Mouse (Mus musculus): ENCODE measurements around the gene Tent4b. TPM values are rescaled to one million over a fixed set of nuclear protein-coding genes. Genes with fewer than 3 reads are reported as not detected.

Tent4b gene
- polyA plus RNA-seq, 1 experiment from 2014 or later, result 14.5 TPM

DNA sequence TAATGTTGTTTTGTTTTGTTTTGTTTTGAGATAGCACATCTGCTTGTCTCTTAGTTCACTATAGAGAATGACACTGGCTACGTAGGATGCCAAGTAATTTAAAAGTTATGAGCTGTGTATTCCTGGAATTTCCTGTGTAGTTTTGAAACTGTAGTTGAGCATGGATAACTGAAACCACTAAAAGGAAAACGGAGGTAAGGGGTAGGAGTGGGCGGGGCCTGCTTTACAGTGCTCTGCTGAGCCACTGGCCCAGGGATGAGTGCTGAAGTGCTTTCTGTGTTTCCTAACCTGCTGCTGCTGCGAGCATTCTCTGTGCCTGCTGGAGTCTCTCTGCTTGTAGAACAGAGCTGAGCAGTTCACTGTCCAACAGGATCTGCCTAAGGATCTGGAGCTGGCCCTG is 22.3 kb downstream of the Tent4b start:
- Histone ChIP-seq H3K4me3 (ENCODE audit: low read depth, low read length) (no peak overlapping the region), H3K27me3 (ENCODE audit: control insufficient read depth, insufficient read depth, low read length) (no peaks in the 10 kb centered on the region), H3K27ac (ENCODE audit: low read depth, low read length) (no peak overlapping the region), H3K36me3 (ENCODE audit: control insufficient read depth, insufficient read depth, low read length) (no peaks in the 10 kb centered on the region), H3K4me1 (replicated peaks; ENCODE audit: control insufficient read depth, insufficient read depth, low read length) (peaks cover 10% of the 10 kb centered on the region), H3K4me2 (replicated peaks; ENCODE audit: low read depth, low read length) (no peak overlapping the region), H3K9me3 (ENCODE audit: control insufficient read depth, low read length) (no peaks in the 10 kb centered on the region), H3K9ac (ENCODE audit: low read depth, low read length) (no peak overlapping the region)
- no peak for DNase-seq (ENCODE audit: low spot score)
- ATAC-seq (ENCODE audit: low FRiP score), result no peak
- WGBS, result 60% methylated on average over 4 of the region's 4 CpGs

DNA sequence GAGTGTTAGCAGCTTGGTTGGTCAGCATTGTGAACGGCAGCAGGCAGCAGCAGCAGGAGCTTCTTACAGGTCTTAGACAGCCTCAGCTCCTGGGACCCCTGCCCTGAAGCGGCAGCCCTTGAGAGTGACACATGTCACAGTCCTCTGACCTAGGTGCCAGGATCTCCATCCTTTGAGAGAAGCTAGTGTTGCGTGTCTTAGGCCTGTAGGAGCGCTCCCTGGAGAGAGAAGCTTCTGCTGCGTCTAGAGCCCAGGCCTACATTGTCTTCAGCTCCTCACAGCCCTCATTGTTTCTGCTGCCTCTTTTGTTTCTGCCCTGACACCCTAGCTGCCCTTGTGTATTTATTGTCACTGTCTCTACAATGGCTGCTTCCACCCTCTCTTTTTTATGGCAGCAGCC is 26.3 kb downstream of the Tent4b start:
- H3K4me1 ChIP-seq (replicated peaks; ENCODE audit: control insufficient read depth, insufficient read depth, low read length), result peaks cover 16% of the 10 kb centered on the region
- no peak overlapping the region; the same call in 1 of the 2 replicates for H3K9ac ChIP-seq (ENCODE audit: low read depth, low read length)
- DNase-seq (ENCODE audit: low spot score) (peak; percentile 35), ATAC-seq (ENCODE audit: low FRiP score) (peak; percentile 75)
- 19% methylated on average over 5 of the region's 5 CpGs for WGBS
- no peak overlapping the region for H3K4me3 ChIP-seq (ENCODE audit: low read depth, low read length)
- H3K36me3 ChIP-seq (ENCODE audit: control insufficient read depth, insufficient read depth, low read length), result no peaks in the 10 kb centered on the region
- no peak overlapping the region for H3K4me2 ChIP-seq (replicated peaks; ENCODE audit: low read depth, low read length)
- no peaks in the 10 kb centered on the region for H3K9me3 ChIP-seq (ENCODE audit: control insufficient read depth, low read length)
- no peaks in the 10 kb centered on the region for H3K27me3 ChIP-seq (ENCODE audit: control insufficient read depth, insufficient read depth, low read length)
- H3K27ac ChIP-seq (ENCODE audit: low read depth, low read length), result peak overlapping the region; percentile 78

DNA sequence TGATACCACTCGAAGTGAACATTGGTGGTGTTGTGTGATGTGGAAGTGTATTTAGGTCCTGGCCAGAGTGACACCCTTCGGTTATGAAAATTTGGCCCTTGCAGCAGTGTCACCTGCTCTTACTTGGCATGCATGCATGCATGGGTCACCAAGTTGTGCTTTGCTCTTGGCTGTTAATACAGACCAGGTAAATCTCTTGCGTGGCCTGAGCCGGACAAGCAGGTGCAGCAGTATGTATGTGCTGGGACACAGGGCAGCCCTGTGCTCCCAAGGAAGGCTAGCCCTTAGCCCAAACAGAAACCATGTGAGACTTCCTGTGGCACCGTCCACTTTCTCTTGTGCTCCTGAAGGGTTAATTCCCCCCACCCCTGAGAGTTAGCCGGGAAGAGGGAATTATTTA is 28.8 kb downstream of the Tent4b start:
- Histone ChIP-seq H3K4me2 (replicated peaks; ENCODE audit: low read depth, low read length) (no peak overlapping the region), H3K27me3 (ENCODE audit: control insufficient read depth, insufficient read depth, low read length) (no peaks in the 10 kb centered on the region), H3K9me3 (ENCODE audit: control insufficient read depth, low read length) (no peaks in the 10 kb centered on the region), H3K36me3 (ENCODE audit: control insufficient read depth, insufficient read depth, low read length) (no peaks in the 10 kb centered on the region), H3K9ac (ENCODE audit: low read depth, low read length) (no peak overlapping the region), H3K4me1 (replicated peaks; ENCODE audit: control insufficient read depth, insufficient read depth, low read length) (peaks cover 16% of the 10 kb centered on the region), H3K4me3 (ENCODE audit: low read depth, low read length) (no peak overlapping the region), H3K27ac (ENCODE audit: low read depth, low read length) (no peak overlapping the region)
- no peak for DNase-seq (ENCODE audit: low spot score)
- ATAC-seq (ENCODE audit: low FRiP score), result no peak
- 67% methylated on average over 6 of the region's 6 CpGs for WGBS

DNA sequence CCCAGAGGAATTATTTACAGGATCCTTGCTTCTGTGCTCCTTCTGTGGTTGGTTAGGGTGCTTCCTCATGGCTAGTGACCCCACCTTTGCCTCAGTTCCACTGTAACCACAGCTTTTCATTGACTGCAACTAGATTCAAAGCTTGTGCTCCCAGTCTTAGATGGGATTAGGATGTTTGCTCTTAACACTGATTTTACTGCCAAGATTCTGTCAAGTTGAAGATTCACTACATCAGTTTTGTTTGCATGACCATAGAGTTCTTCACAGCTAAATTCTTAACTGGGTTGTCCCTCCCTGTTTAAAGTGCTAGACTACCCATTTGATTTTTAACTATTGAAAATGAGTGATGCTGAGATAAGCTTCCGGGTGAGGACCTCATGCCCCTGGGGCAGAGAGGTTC is 29.3 kb downstream of the Tent4b start:
- H3K4me3 ChIP-seq (ENCODE audit: low read depth, low read length), result no peak overlapping the region
- no peak overlapping the region for H3K27ac ChIP-seq (ENCODE audit: low read depth, low read length)
- H3K4me1 ChIP-seq (replicated peaks; ENCODE audit: control insufficient read depth, insufficient read depth, low read length), result peaks cover 16% of the 10 kb centered on the region
- 67% methylated on average over 1 of the region's 1 CpGs for whole genome bisulfite sequencing
- ATAC-seq (ENCODE audit: low FRiP score) (no peak), DNase-seq (ENCODE audit: low spot score) (no peak)
- no peaks in the 10 kb centered on the region for H3K9me3 ChIP-seq (ENCODE audit: control insufficient read depth, low read length)
- no peak overlapping the region for H3K4me2 ChIP-seq (replicated peaks; ENCODE audit: low read depth, low read length)
- no peaks in the 10 kb centered on the region for H3K27me3 ChIP-seq (ENCODE audit: control insufficient read depth, insufficient read depth, low read length)
- no peak overlapping the region for H3K9ac ChIP-seq (ENCODE audit: low read depth, low read length)
- no peaks in the 10 kb centered on the region for H3K36me3 ChIP-seq (ENCODE audit: control insufficient read depth, insufficient read depth, low read length)

DNA sequence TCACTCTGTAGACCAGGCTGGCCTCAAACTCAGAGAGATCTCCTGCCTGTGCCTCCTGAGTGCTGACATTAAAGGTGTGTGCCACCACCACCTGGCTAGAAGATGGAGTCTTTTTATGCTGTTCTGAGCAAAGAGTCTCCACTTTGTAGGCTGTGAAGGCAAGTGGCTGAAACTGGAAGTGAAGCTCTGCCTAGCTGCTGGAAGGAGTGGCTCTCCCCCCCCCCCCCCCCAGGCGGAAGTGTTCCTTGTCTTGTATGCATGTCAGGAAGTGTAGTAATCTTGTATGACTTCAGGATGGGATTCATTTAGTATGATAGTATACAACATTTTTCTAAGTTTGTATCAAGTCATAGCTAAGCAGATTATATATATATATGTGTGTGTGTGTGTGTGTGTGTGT is 29.8 kb downstream of the Tent4b start:
- no peaks in the 10 kb centered on the region for H3K36me3 ChIP-seq (ENCODE audit: control insufficient read depth, insufficient read depth, low read length)
- no CpG with 5 or more reads among the region's 1 CpGs for WGBS
- no peaks in the 10 kb centered on the region for H3K9me3 ChIP-seq (ENCODE audit: control insufficient read depth, low read length)
- no peak for DNase-seq (ENCODE audit: low spot score)
- no peak overlapping the region for H3K27ac ChIP-seq (ENCODE audit: low read depth, low read length)
- H3K9ac ChIP-seq (ENCODE audit: low read depth, low read length), result no peak overlapping the region
- no peak overlapping the region for H3K4me2 ChIP-seq (replicated peaks; ENCODE audit: low read depth, low read length)
- peaks cover 16% of the 10 kb centered on the region for H3K4me1 ChIP-seq (replicated peaks; ENCODE audit: control insufficient read depth, insufficient read depth, low read length)
- no peaks in the 10 kb centered on the region for H3K27me3 ChIP-seq (ENCODE audit: control insufficient read depth, insufficient read depth, low read length)
- no peak overlapping the region for H3K4me3 ChIP-seq (ENCODE audit: low read depth, low read length)
- ATAC-seq (ENCODE audit: low FRiP score), result no peak

DNA sequence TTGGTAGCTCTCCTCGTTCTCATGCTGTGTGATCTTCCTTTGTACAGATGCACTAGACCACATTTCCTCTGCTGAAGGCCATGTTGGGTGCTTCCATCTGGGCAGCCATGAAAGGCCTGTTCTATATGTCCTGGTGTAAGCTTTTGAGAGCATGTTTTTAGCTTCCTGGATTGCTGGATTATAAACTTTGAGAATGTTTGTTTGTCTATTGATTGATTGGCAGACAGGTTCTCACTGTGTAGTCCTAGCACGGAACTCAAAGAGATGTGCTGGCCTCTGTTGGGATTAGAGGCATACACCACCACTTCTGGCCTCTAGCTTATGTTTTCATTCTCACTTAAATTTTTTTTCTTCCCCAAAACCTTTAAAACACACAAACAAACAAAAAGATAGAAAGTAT is 37.7 kb downstream of the Tent4b start:
- no peak for DNase-seq (ENCODE audit: low spot score)
- Histone ChIP-seq H3K27ac (ENCODE audit: low read depth, low read length) (no peak overlapping the region), H3K36me3 (ENCODE audit: control insufficient read depth, insufficient read depth, low read length) (no peaks in the 10 kb centered on the region), H3K9ac (ENCODE audit: low read depth, low read length) (no peak overlapping the region), H3K27me3 (ENCODE audit: control insufficient read depth, insufficient read depth, low read length) (no peaks in the 10 kb centered on the region), H3K4me3 (ENCODE audit: low read depth, low read length) (no peak overlapping the region), H3K4me2 (replicated peaks; ENCODE audit: low read depth, low read length) (no peak overlapping the region), H3K4me1 (replicated peaks; ENCODE audit: control insufficient read depth, insufficient read depth, low read length) (no peaks in the 10 kb centered on the region), H3K9me3 (ENCODE audit: control insufficient read depth, low read length) (no peaks in the 10 kb centered on the region)
- 75% methylated on average over 2 of the region's 2 CpGs for WGBS
- no peak for ATAC-seq (ENCODE audit: low FRiP score)

DNA sequence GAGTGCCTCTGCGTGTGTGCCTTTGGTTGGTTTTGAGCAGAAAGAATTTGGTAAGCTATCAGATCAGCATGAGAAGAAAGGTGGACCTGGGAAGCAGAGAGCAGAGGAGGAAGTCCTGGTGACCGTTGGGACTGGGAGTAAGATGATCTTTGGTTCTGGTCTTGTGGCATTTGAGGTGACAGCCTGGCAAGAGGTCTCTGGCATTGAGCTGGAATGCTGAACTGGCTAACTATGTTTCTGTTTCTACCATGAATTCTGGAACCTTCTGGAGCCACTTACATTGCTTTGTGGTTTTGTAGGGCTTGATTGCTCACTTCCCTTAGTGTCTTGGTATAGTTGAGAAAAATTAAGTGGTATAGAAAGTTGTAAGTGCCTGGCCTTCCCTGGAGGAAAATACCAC is 38.6 kb downstream of the Tent4b start:
- no peaks in the 10 kb centered on the region for H3K9me3 ChIP-seq (ENCODE audit: control insufficient read depth, low read length)
- H3K4me2 ChIP-seq (replicated peaks; ENCODE audit: low read depth, low read length), result no peak overlapping the region
- 76% methylated on average over 2 of the region's 2 CpGs for WGBS
- no peak for DNase-seq (ENCODE audit: low spot score)
- no peaks in the 10 kb centered on the region for H3K27me3 ChIP-seq (ENCODE audit: control insufficient read depth, insufficient read depth, low read length)
- no peaks in the 10 kb centered on the region for H3K36me3 ChIP-seq (ENCODE audit: control insufficient read depth, insufficient read depth, low read length)
- H3K9ac ChIP-seq (ENCODE audit: low read depth, low read length), result no peak overlapping the region
- no peaks in the 10 kb centered on the region for H3K4me1 ChIP-seq (replicated peaks; ENCODE audit: control insufficient read depth, insufficient read depth, low read length)
- H3K27ac ChIP-seq (ENCODE audit: low read depth, low read length), result no peak overlapping the region
- H3K4me3 ChIP-seq (ENCODE audit: low read depth, low read length), result no peak overlapping the region
- ATAC-seq (ENCODE audit: low FRiP score), result no peak

DNA sequence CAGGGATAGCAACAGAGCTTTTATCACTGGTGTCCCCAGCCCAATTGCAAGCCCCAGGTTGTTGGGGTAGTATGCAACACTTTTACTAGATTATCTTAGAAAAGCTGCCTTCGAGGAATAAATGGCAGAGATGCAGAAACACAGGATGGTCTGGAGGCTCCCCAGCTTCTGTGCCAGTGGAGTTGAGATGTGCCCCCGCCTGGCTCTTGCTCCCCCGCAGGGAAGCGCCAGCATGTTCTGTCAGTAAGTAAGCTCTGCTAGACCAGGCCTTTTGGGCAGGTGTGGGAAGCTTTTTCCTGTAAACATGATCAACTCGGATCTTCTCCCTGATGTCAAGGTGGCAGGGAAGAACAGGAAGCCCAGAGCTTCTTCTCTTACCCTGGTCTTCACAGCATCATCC is 40.3 kb downstream of the Tent4b start:
- ATAC-seq (ENCODE audit: low FRiP score), result no peak

DNA sequence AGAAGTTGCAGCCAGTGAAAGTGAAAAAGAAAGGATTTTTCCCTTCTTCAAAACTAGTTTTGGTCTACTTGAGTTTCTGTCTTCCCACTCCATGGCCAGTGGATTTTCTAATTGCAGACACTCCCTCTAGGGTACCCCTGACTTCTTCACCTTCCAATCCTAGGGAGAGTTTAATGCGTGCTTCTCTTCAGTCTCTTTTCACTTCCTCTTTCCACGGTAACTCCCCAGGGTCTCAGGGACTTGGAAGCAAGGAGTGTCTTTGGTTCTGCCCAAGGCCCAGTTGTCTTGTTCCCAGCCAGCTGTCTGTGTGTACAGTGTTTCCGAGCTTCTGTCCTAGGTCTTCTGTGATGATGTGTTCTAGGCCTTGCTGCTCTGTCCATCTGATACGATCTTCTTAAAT is 42.9 kb downstream of the Tent4b start:
- no peak overlapping the region for H3K27ac ChIP-seq (ENCODE audit: low read depth, low read length)
- no peak overlapping the region for H3K9ac ChIP-seq (ENCODE audit: low read depth, low read length)
- H3K9me3 ChIP-seq (ENCODE audit: control insufficient read depth, low read length), result no peaks in the 10 kb centered on the region
- DNase-seq (ENCODE audit: low spot score) (no peak), ATAC-seq (ENCODE audit: low FRiP score) (no peak)
- no peaks in the 10 kb centered on the region for H3K27me3 ChIP-seq (ENCODE audit: control insufficient read depth, insufficient read depth, low read length)
- no peak overlapping the region for H3K4me3 ChIP-seq (ENCODE audit: low read depth, low read length)
- WGBS, result 85% methylated on average over 4 of the region's 4 CpGs
- no peaks in the 10 kb centered on the region for H3K4me1 ChIP-seq (replicated peaks; ENCODE audit: control insufficient read depth, insufficient read depth, low read length)
- no peaks in the 10 kb centered on the region for H3K36me3 ChIP-seq (ENCODE audit: control insufficient read depth, insufficient read depth, low read length)
- H3K4me2 ChIP-seq (replicated peaks; ENCODE audit: low read depth, low read length), result no peak overlapping the region

More for the DNA sequence above, 40.3 kb downstream of the Tent4b start:
- 85% methylated on average over 5 of the region's 5 CpGs for WGBS
- Histone ChIP-seq H3K4me1 (replicated peaks; ENCODE audit: control insufficient read depth, insufficient read depth, low read length) (no peaks in the 10 kb centered on the region), H3K9ac (ENCODE audit: low read depth, low read length) (no peak overlapping the region), H3K4me2 (replicated peaks; ENCODE audit: low read depth, low read length) (no peak overlapping the region), H3K27ac (ENCODE audit: low read depth, low read length) (no peak overlapping the region), H3K27me3 (ENCODE audit: control insufficient read depth, insufficient read depth, low read length) (no peaks in the 10 kb centered on the region), H3K36me3 (ENCODE audit: control insufficient read depth, insufficient read depth, low read length) (no peaks in the 10 kb centered on the region), H3K4me3 (ENCODE audit: low read depth, low read length) (no peak overlapping the region), H3K9me3 (ENCODE audit: control insufficient read depth, low read length) (no peaks in the 10 kb centered on the region)
- no peak for DNase-seq (ENCODE audit: low spot score)

Data from hindbrain, embryonic 11.5 days (tissue).